Mouse (Mus musculus) stomach, embryonic 14.5 days (tissue): ENCODE measurements at regions not wholly inside any gene's neighbourhood (a gene's known extent, or its start where the extent isn't known, plus 50 kb on each side); places are given as distances from the start of the nearest gene placed in this dataset.

Experiments
- ATAC-seq: fragments of 200-750 bp; cut with Nextera tagmentation; 2 replicates; pipeline ENCODE4 v1.8.0; 2017; ENCODE audit warnings: low read depth, moderate TSS enrichment; ENCODE audit not compliant: insufficient number of reproducible peaks, insufficient read depth, low FRiP score
- H3K27ac ChIP-seq: fragments of 300-500 bp; sonication (generic); 2 replicates; pipeline ENCODE4 v1.5.1; 2014; ENCODE audit warnings: mild to moderate bottlenecking, low read length, moderate library complexity, mixed read lengths
- H3K27me3 ChIP-seq: fragments of 300-500 bp; sonication (generic); 2 replicates; pipeline ENCODE4 v1.6.1; 2014; ENCODE audit warnings: low read length, control low read depth, mixed read lengths; ENCODE audit not compliant: control insufficient read depth, insufficient read depth
- H3K36me3 ChIP-seq: fragments of 300-500 bp; sonication (generic); 2 replicates; pipeline ENCODE4 v1.6.1; 2014; ENCODE audit warnings: mild to moderate bottlenecking, control low read depth, low read length, moderate library complexity, mixed read lengths; ENCODE audit not compliant: control insufficient read depth, insufficient read depth
- H3K4me1 ChIP-seq: fragments of 300-500 bp; sonication (generic); 2 replicates; pipeline ENCODE4 v1.6.1; 2014; ENCODE audit warnings: low read length, control low read depth, mixed read lengths; ENCODE audit not compliant: control insufficient read depth, insufficient read depth
- H3K4me2 ChIP-seq: fragments of 300-500 bp; sonication (generic); replicated peaks from 2 replicates; pipeline ENCODE4 v1.6.1; 2014; ENCODE audit warnings: low read depth, low read length, control low read depth
- H3K4me3 ChIP-seq: fragments of 300-500 bp; sonication (generic); 2 replicates; pipeline ENCODE4 v1.5.1; 2014; ENCODE audit warnings: low read depth, low read length, control low read depth
- H3K9ac ChIP-seq: fragments of 300-500 bp; sonication (generic); replicated peaks from 2 replicates; pipeline ENCODE4 v1.6.1; 2014; ENCODE audit warnings: low read depth, mild to moderate bottlenecking, control low read depth, low read length, moderate library complexity, mixed read lengths
- H3K9me3 ChIP-seq: fragments of 300-500 bp; sonication (generic); 2 replicates; pipeline ENCODE4 v1.6.1; 2016; ENCODE audit warnings: low read depth, low read length, control low read depth; ENCODE audit not compliant: control insufficient read depth
- WGBS: fragments of 180-500 bp; shearing (Covaris S2); extraction: QIAGEN DNeasy Blood & Tissue Kit; methylation state at CpG from one replicate; pipeline ENCODE4 v1.1.7; 2014; 5-methylcytosine and 5-hydroxymethylcytosine counted together

- peak; percentile 63 for ATAC-seq
Observed at GRCm38 (mm10) chr11:112092168-112092567, 689.9 kb upstream of the Sox9 start.

GRCm38 (mm10) chr11:112095009-112095408, 687.0 kb upstream of the Sox9 start:
- WGBS, result 66% methylated on average over 3 of the region's 3 CpGs
- no peaks in the 10 kb centered on the region for H3K4me1 ChIP-seq

More at GRCm38 (mm10) chr11:112092168-112092567, 689.9 kb upstream of the Sox9 start:
- Histone ChIP-seq H3K4me3 (no peak overlapping the region), H3K4me1 (no peaks in the 10 kb centered on the region), H3K9me3 (no peaks in the 10 kb centered on the region), H3K27ac (no peak overlapping the region), H3K27me3 (no peaks in the 10 kb centered on the region), H3K4me2 (no peak overlapping the region), H3K36me3 (no peaks in the 10 kb centered on the region), H3K9ac (no peak overlapping the region)
- WGBS, result 48% methylated on average over 8 of the region's 8 CpGs

GRCm38 (mm10) chr11:112098161-112098560, 683.9 kb upstream of the Sox9 start:
- H3K27me3 ChIP-seq, result no peaks in the 10 kb centered on the region
- H3K9ac ChIP-seq, result no peak overlapping the region
- H3K4me2 ChIP-seq, result no peak overlapping the region
- no peak overlapping the region for H3K27ac ChIP-seq
- H3K9me3 ChIP-seq, result no peaks in the 10 kb centered on the region
- no peaks in the 10 kb centered on the region for H3K4me1 ChIP-seq
- H3K36me3 ChIP-seq, result no peaks in the 10 kb centered on the region
- ATAC-seq, result no peak
- H3K4me3 ChIP-seq, result no peak overlapping the region
- WGBS, result 72% methylated on average over 1 of the region's 1 CpGs

More at GRCm38 (mm10) chr11:112095009-112095408, 687.0 kb upstream of the Sox9 start:
- no peak overlapping the region for H3K4me3 ChIP-seq
- ATAC-seq, result no peak
- no peaks in the 10 kb centered on the region for H3K27me3 ChIP-seq
- H3K9me3 ChIP-seq, result no peaks in the 10 kb centered on the region
- H3K27ac ChIP-seq, result no peak overlapping the region
- no peak overlapping the region for H3K9ac ChIP-seq
- H3K36me3 ChIP-seq, result no peaks in the 10 kb centered on the region
- H3K4me2 ChIP-seq, result no peak overlapping the region

- Histone ChIP-seq H3K9me3 (no peaks in the 10 kb centered on the region), H3K4me2 (no peak overlapping the region), H3K9ac (no peak overlapping the region), H3K27me3 (no peaks in the 10 kb centered on the region), H3K27ac (no peak overlapping the region), H3K4me3 (no peak overlapping the region), H3K4me1 (peaks cover 10% of the 10 kb centered on the region; the same call in 1 of the 2 replicates), H3K36me3 (no peaks in the 10 kb centered on the region)
- WGBS, result 62% methylated on average over 2 of the region's 2 CpGs
- ATAC-seq, result no peak
Observed at GRCm38 (mm10) chr11:112103252-112103651, 678.8 kb upstream of the Sox9 start.

- no peaks in the 10 kb centered on the region for H3K36me3 ChIP-seq
- H3K4me1 ChIP-seq, result peaks cover 10% of the 10 kb centered on the region; the same call in 1 of the 2 replicates
- ATAC-seq, result no peak
- H3K27ac ChIP-seq, result peak overlapping the region; percentile 52; the same call in 1 of the 2 replicates
- WGBS, result 27% methylated on average over 4 of the region's 4 CpGs
- H3K9me3 ChIP-seq, result no peaks in the 10 kb centered on the region
- no peaks in the 10 kb centered on the region for H3K27me3 ChIP-seq
- H3K9ac ChIP-seq, result no peak overlapping the region
- no peak overlapping the region for H3K4me3 ChIP-seq
- H3K4me2 ChIP-seq, result no peak overlapping the region
Observed at GRCm38 (mm10) chr11:112106891-112107290, 675.1 kb upstream of the Sox9 start.

- H3K36me3 ChIP-seq, result no peaks in the 10 kb centered on the region
- H3K9ac ChIP-seq, result no peak overlapping the region
- H3K27ac ChIP-seq, result no peak overlapping the region; the same call in 1 of the 2 replicates
- 0 out of 2 replicates have a peak, but pooled peaks have one; percentile 46 for ATAC-seq
- H3K4me2 ChIP-seq, result no peak overlapping the region
- 34% methylated on average over 7 of the region's 7 CpGs for WGBS
- H3K4me3 ChIP-seq, result no peak overlapping the region
- H3K27me3 ChIP-seq, result no peaks in the 10 kb centered on the region
- no peaks in the 10 kb centered on the region for H3K9me3 ChIP-seq
- H3K4me1 ChIP-seq, result peaks cover 10% of the 10 kb centered on the region; the same call in 1 of the 2 replicates
Observed at GRCm38 (mm10) chr11:112107314-112107713, 674.7 kb upstream of the Sox9 start.

GRCm38 (mm10) chr11:112121026-112121425, 661.0 kb upstream of the Sox9 start:
- no peak overlapping the region for H3K27ac ChIP-seq
- H3K4me2 ChIP-seq, result no peak overlapping the region
- WGBS, result 94% methylated on average over 6 of the region's 6 CpGs
- no peak overlapping the region for H3K9ac ChIP-seq
- no peaks in the 10 kb centered on the region; the same call in 1 of the 2 replicates for H3K4me1 ChIP-seq
- no peaks in the 10 kb centered on the region for H3K9me3 ChIP-seq
- no peaks in the 10 kb centered on the region for H3K27me3 ChIP-seq
- no peak overlapping the region for H3K4me3 ChIP-seq
- H3K36me3 ChIP-seq, result no peaks in the 10 kb centered on the region
- ATAC-seq, result no peak

GRCm38 (mm10) chr11:112121831-112122230, 660.2 kb upstream of the Sox9 start:
- Histone ChIP-seq H3K4me3 (no peak overlapping the region), H3K4me2 (no peak overlapping the region), H3K9me3 (no peaks in the 10 kb centered on the region), H3K36me3 (no peaks in the 10 kb centered on the region), H3K9ac (no peak overlapping the region), H3K27ac (no peak overlapping the region), H3K27me3 (no peaks in the 10 kb centered on the region), H3K4me1 (no peaks in the 10 kb centered on the region; the same call in 1 of the 2 replicates)
- no peak for ATAC-seq
- WGBS, result 65% methylated on average over 5 of the region's 5 CpGs
